Mouse (Mus musculus): Measurements from ENCODE around the gene Aco1. TPM values are rescaled to one million over a fixed set of nuclear protein-coding genes. Genes with fewer than 3 reads are reported as not detected.

Gene Aco1
- polyA plus RNA-seq, 2 experiments from 2014 or later: 18.8 to 30.0 TPM

DNA sequence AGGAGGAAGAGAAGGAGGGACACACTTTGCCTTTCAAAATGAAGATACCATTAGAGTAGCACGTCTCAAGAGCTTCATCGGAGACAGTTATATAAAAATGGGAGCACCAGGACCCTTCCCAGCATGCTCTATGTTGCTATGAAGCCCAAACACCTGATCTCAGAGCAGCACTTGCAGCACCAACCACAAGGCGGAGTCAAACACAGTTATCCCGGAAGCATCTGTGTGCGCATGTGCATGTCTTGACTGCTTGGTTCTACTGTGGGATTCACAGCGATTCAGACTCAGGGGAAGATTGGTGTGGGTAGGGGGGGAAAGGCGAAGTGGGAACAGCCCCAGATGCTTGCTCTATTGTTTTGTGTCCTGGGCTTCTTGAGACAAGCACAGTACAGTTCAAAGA, 75.5 kb downstream of the Aco1 start:
- peak; percentile 66 for ATAC-seq

DNA sequence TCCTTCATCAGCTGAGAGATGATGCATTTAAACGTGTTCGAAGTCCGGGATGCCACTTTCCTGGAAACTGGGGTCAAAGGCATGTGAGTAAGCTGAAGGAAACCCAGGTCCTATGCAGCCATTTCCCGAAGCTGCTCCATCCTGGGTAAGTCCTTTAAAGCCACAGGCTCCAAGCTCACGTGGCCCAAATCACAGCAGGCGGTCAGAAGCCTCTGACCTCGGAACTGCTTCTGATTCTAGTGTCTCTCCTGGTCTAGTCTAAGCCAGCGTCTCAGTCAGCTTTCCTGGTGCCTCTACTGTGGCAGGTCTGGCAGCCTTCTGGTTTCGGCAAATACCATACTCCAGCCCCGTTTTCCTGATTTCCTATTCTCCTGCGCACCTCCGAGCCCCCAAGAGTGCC, 77.6 kb downstream of the Aco1 start:
- no peak for ATAC-seq

DNA sequence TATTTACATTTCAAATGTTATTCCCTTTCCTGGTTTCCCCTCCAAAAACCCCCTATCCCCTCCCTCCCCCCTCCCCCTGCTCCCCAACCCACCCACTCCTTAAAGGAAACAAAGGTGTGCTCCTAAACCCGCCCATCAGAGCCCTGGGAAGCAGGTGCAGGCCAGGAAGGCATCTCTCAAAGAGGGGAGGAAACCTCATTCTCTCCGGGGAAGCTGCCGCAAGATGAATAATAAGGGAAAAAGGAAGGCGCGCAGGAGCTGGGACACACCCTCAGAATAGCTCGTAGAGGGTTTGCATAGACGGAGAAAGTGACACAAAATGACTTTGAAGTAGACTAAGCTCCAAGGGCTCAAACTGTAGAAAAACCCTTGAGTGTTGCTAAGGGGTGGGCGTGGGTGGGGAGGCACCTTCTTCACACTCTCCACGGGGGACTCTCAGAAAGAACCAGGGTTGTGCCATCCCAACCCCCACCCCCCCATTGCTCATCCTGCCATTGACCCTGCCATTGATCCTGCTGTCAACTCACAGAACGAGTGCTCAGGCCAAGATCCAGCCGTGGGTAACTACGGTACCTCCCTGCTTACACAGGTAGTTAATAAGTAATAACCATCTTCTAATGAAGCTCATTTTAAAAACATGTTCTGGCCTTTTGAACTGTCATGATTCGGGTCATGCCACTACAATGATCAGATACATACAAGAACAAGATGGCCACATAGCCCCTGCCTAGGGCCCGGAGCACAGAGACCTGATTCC, 78.3 kb downstream of the Aco1 start:
- ATAC-seq: no peak

DNA sequence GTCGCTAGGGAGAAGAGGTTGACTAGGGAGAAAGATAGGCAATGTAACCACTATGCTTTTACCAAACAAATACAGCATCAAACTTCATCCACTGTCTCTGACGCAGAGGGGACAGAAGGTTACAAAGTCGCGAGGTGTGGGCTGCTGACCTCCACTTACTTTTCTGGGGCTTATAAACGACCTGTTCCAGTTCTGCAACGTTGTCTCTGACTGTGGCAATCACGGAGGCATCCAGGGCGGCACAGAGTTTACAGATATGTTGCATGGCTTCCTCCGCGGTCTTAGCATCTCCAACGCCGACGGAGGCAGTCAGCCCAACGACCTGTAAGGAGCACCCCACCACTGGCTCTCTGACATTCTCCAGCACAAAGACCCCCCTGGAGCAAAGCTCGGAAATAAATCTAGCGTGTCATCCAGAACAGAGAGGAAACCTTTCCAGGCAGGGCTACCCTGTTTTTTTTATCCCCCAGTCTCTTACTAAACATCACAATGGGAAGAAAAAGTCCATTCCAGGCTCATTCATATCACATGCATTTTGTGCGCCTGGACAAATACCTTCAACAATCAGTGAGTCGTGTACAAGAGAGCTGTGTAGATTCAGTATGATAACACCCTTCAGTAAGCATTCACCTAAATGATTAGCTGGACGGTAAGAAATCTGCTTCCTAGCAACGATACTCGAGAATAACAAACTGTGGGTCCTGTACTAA, 79.2 kb downstream of the Aco1 start:
- no peak for ATAC-seq

DNA sequence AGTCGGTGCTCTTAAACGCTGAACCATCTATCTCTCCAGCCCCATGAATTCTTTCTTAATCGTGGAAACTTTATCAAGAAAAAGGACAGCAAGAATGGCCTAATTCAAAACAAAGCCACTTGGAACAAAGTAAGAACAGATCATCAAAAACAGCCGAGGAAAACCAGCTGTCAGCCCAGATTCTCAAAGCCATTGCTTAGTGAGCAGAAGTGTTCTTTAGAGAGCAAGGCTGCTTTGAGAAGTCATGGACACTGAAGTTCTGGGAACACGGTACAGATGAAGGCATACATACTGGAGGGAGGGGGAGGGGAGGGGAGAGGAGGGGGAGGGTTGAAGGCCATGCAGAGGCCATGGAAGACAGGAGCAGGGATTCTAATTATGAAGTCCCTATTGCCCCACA, 83.2 kb downstream of the Aco1 start:
- no peak for ATAC-seq

DNA sequence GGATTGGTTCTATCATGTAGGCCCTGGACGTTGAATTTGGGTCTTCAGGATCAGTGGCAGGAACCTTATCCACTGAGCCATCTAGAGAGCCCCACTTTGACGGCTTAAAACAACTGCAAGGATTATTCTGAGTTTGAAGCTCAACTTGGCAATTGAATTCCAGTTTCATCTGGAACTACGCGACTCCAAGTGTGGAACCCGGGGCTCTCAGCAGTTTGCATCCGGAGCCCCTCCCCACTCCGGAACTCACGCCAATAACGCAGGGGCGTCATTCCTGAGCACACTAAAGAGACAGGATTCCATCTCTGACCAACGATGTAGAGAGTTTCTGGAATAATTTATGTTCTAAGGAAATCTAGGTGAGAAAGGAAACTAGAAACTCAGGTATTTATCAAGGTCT, 84.2 kb downstream of the Aco1 start:
- no peak for ATAC-seq

DNA sequence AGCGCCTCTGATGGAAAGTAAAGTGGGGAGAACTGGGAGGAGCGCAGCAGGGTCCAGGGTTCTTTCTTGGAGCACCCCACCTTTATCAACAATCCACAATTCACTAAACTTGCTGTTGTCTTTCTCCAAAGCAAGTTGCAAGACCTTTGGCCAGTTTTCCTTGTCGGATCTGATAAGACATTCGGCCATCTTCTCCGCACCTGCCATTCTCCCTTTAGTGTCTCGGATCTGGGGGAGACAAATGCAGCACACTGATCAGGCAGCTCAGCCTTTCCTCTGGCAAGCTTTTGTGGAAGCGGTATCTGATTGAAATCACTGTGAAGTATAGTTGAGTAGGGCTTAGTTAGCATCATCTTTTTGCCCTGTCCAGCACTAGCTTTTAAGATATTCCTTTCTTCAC, 85.0 kb downstream of the Aco1 start:
- ATAC-seq: no peak

DNA sequence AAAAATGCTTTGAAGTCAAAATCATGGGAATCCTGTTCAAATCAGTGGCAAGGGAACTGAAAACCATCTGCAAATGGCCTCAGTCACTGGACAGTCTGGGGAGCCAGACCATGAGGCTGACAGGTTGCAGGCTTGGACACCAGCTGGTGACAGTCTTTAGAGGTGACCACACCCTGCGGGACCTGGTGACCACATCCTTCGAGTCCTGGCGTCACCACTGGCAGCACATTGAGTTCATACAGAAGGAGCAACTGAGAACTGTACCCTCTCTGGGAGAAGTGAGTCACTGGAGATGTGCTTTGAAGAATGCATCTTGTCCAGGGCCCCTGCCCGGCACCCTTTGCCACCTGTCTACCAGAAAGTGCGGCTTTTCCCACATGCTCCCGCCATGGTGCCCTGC, 86.8 kb downstream of the Aco1 start:
- no peak for ATAC-seq

DNA sequence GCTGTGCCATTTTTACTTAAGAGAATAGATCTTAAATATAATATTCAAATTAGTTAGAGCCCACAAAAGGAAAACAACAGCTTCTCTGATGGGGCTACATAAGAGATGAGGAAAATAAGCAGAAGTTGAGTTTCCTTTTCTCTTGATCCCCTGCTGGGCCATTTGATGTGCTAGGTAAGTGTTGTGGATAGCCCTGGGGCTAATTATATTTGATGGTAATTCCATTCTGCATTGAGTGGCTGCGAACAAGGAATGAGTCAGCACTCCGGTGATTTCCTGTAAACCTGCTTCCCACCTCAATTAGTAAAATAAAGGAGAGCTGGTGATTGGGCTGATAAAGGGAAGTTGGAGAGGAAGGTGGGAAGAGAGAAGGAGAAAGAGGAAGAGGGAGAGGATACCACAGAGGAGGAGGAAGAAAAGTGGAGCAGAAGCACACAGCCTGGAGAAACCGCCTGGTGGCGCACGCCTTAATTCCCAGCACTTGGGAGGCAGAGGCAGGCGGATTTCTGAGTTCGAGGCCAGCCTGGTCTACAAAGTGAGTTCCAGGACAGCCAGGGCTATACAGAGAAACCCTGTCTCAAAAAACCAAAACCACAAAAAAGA, 90.3 kb downstream of the Aco1 start:
- ATAC-seq: no peak

DNA sequence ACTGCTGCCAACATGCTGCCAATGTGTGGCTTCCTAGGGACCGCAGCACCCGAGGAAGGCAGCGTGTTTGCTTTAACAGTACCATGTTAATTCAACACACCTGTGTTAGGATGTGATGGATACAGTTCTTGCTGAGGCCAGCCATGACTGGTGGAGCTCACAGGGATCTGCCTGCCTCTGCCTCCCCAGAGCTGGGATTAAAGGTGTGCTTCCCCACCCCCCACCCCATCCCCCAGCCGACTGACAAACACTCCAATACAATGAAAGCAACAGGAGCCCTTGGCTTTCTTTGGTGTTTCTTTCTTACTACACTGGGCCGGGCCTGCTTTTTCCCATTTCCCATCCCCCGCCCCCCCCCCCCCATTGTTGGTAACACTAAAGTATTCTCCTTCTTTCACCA, 91.4 kb downstream of the Aco1 start:
- no peak for ATAC-seq

DNA sequence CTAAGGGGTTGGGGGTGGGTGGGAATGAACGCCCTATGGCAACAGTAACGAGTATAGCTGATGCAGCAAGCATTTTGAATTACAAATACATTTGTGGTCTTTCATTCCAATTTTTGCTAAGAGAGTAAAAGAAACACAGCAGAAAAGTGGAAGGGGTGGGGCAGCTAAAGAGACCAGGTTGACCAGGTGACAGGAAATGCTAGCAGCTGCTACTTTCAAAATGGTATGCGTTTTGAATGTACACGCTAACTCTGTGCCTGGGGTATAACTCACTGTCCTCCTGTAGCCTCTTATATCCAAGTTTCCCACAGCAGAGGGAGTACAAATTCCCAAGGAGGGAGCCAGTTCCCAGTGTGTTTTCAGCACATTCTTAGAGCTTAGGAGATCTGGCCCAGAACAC, 93.9 kb downstream of the Aco1 start:
- ATAC-seq: no peak

DNA sequence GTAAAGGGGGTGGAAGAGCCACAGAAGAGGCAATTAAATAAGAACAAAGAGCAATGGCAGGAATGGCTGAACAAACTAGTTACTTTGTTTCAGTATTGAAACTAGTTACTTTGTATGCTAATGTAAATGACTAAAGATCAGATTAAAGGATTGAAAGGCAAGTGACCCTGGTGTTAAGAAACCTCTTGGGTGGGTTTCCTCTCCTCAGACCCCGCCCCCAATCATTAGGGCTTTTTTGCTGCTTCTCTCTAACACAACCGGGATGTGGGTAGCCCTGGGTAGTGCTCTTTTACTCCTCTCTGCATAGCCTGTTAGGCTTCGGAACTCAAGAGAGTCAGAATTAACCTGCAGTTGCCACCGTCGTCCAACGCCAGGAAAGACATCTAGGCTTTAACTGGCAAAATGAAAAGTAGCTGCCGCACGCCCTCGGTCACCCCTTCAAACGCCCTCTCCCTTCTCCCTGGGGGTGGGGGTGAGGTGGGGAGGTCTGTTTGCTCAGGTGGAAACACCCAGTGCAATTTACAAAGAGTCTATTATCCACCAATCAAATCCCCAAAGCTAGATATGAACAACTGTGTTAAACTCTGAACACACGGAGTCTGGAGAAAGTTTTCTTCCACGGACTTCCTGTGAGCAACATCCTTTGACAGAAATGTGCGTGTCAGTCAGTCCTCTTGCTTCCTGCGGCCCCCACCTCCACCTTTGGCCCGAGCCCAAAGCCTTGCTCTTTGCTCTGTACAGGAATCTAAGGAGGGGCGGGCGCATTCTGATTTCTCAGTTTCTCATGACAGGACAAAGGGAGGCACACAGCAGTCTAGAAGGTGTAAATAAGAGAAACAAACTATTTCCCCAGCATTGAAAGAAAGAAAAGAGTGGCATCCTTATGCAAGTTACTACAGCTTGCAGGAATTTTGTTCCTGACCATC, 95.9 kb downstream of the Aco1 start:
- ATAC-seq: peak; percentile 82

DNA sequence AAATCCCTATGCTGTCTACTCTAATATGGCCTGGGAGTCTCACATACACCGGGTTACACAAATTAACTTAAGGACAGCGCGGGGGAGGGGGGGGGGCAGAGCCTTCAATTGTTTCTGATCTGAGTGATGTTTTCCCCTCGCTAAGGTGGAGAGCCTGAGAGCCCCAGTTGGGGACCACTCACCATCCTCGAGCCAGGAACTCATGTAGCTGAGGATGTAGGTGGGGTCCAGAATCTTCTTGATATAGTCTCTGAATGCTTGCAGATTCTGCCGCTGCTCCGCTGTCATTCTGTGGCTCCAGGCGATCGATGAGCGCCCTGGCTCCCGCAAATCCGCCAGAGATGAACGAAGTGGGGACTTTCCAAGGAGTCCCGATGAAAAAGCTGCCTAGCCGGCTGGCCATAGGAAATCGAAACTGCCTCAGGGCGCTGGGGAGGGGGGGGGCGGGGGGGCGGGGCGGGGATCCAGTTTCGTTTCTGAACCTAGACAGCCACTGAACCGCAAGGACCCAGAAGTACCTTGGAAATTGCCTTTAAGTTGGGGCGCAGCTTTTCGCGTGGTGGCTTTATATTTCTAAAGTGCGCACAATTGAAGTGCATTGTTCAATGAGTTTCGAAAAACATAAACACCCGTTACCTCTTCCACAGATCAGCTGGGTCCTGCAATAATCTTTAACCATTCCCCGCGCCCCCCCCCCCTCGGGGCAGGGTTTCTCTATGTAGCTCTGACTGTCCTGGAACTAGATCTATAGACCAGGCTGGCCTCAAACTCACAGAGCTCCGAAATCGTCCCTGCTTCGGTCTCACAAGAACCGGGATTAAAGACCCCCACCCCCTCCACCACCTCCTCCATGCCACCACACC, 96.8 kb downstream of the Aco1 start, which contains the start of gene Ddx58:
TSS of gene Ddx58 (minus strand) at position 420 of the 863 bp plus-strand sequence.
- ATAC-seq: peak; percentile 64

DNA sequence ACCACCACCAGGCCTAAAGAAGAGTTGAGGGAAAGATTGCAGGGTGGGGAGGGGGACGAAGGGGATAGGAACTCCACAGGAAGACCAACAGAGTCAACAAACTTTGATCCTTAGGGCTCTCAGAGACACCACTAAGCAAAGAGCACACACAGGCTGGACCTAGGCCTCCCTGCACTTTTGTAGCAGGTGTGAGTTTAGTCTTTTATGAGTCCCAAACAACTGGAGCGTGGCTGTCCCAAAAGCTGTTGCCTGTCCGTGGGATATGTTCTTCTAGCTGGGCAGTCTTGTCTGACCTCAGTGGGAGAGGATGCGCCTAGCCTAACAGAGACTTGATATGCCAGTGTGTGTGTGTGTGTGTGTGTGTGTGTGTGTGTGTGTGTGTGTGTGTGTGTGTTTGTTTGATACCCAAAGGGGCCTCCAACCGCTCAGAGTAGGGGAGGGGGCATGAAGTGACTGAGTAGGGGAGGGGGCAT, 97.4 kb downstream of the Aco1 start:
- ATAC-seq: no peak

DNA sequence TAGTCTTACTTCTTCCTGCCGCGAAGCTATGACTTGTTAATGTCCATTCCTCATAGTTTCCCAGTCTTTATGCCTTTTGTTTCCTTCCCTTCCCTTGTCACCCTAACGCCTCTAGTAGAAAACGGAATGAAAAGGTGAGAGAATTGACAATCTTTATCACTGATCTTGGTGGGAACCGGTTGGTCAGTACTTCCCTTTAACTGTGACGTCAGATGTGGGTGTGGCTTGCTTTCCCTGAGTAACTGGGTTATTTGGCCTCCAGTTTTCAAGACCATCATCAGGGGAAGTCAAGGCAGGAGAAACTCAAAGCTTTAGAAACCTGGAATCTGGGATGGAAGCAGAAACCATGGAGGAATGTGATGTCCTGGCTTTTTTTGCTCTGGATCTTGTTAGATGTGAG, 99.0 kb downstream of the Aco1 start:
- ATAC-seq: no peak

DNA sequence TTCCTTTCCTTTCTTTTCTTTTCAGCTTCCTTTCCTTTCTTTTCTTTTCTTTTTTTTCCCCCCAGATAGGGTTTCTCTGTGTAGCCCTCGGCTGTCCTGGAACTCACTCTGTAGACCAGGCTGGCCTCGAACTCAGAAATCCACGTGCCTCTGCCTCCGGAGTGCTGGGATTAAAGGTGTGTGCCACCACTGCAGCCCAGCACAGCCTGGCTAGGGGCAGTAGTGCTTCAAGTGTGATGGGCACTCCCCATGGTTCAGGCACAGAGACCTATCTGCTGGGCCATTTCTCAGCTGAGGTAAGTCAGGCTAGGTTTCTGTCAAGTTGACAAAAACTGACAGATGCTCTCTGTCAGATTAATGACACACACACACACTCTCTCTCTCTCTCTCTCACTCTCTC, 100.1 kb downstream of the Aco1 start:
- ATAC-seq: no peak

DNA sequence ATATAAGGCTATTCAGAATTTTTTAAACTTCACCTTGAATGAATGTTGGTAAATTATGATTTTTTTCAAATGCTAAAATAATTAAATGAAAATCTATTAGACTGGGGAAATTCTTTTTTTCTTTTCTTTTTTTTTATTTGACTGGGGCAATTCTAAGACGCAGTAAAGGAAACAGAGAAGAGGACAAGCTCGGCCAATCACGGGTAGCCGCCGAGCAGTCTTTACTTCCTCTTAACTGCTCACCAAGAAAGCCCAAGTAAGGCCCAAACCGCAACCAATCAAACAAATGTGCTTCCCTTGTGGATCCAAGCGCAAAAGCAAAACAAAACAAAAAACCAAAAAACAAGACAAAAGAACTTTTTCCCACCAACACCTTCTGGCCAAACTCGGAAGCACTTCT, 101.2 kb downstream of the Aco1 start:
- ATAC-seq: no peak

All from CD4-positive, CD25-positive, alpha-beta regulatory T cell, adult 4 months (primary cell).